Mouse (Mus musculus): ENCODE data around the gene Syngr3. TPM values are rescaled to one million over a fixed set of nuclear protein-coding genes. Genes with fewer than 3 reads are reported as not detected.

Gene Syngr3
- polyA plus RNA-seq, 1 experiment from 2014 or later, result 145 TPM

DNA sequence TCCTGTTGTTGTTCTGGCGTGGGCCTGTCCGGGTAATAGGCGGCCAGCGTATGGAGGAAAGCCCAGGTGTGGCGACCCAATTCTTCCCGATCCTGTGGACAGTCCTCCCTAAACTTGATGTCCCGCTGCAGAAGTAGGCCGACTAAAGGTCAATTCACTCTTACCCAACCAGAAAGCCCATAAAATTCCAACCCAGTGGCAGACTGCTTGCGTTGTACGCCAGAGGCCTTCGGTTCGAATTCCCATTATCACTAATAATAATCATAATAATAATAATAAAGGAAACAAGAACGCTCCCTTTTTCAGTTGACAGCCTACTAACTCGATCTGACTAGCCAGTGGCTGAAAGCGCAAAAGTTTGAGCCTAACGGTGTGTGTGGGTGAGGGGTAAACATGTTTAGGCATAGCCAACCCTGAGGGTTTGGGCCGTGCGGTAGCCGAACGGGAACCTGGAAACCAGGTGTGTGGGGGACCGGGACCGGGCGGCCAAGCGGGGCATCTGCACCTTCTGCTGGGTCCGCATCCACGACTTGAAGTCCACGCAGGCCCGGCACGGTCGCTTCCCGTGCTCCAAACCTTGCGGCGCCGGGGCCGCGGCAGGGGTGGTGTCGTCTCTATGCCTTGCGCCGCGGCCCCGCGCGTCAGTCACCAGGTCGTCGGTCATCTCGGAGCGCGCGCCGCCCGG, 5.7 kb upstream of the Syngr3 start:
- peak; percentile 38 for ATAC-seq (replicated peaks)

DNA sequence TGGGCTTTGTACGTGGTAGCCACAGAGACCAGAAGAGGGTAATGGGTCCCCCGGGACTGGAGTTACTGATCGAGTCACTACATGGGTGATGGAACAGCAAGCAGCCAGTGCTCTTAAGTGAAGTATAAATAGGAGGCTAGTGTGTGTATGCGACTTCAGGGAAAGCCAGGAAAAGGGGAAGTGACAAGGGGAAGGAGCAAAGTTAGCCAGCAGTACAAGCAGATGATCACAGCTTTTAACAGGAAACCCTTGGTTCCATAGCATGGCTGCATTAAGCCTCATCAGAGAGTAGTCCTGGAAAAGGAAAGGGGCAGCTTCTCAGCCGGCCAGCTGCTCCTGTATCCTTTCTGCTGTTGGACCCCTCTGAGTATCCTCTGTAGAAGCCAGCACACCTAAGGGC, 2.6 kb upstream of the Syngr3 start:
- H3K4me1 ChIP-seq, result peaks cover 51% of the 10 kb centered on the region
- 89% methylated on average over 5 of the region's 5 CpGs for WGBS
- no peak for ATAC-seq (replicated peaks)

More for the DNA sequence above, 5.7 kb upstream of the Syngr3 start:
- peak overlapping the region; percentile 72 for H3K4me2 ChIP-seq (replicated peaks)
- H3K9ac ChIP-seq (replicated peaks), result peak overlapping the region; percentile 86
- WGBS, result 7% methylated on average over 44 of the region's 51 CpGs
- no peaks in the 10 kb centered on the region for H3K9me3 ChIP-seq
- peak overlapping the region; percentile 87 for H3K27ac ChIP-seq (replicated peaks)
- H3K4me1 ChIP-seq, result peaks cover 26% of the 10 kb centered on the region
- H3K27me3 ChIP-seq, result no peaks in the 10 kb centered on the region
- peak overlapping the region; percentile 77 for H3K4me3 ChIP-seq
- H3K36me3 ChIP-seq, result peaks cover 21% of the 10 kb centered on the region

GRCm38 (mm10) chr17:24687599-24687998, 2.2 kb downstream of the Syngr3 start:
- Histone ChIP-seq H3K4me1 (peaks cover 31% of the 10 kb centered on the region), H3K36me3 (peaks cover 7% of the 10 kb centered on the region), H3K27me3 (peaks cover 13% of the 10 kb centered on the region), H3K4me2 (replicated peaks) (peak overlapping the region; percentile 55), H3K9me3 (no peaks in the 10 kb centered on the region), H3K27ac (replicated peaks) (no peak overlapping the region), H3K4me3 (peak overlapping the region; percentile 96), H3K9ac (replicated peaks) (peak overlapping the region; percentile 23; the same call in 1 of the 2 replicates)
- 18% methylated on average over 23 of the region's 23 CpGs for WGBS
- ATAC-seq (replicated peaks), result no peak

More for the DNA sequence above, 2.6 kb upstream of the Syngr3 start:
- H3K4me2 ChIP-seq (replicated peaks), result no peak overlapping the region
- H3K4me3 ChIP-seq, result no peak overlapping the region
- H3K27ac ChIP-seq (replicated peaks), result no peak overlapping the region
- H3K36me3 ChIP-seq, result peaks cover 15% of the 10 kb centered on the region
- H3K27me3 ChIP-seq, result peaks cover 13% of the 10 kb centered on the region
- no peaks in the 10 kb centered on the region for H3K9me3 ChIP-seq
- H3K9ac ChIP-seq (replicated peaks), result no peak overlapping the region

GRCm38 (mm10) chr17:24687146-24687595, 2.6 kb downstream of the Syngr3 start:
- 2% methylated on average over 25 of the region's 25 CpGs for WGBS
- peak overlapping the region; percentile 23; the same call in 1 of the 2 replicates for H3K9ac ChIP-seq (replicated peaks)
- ATAC-seq (replicated peaks), result no peak
- H3K4me3 ChIP-seq, result peak overlapping the region; percentile 96
- peaks cover 5% of the 10 kb centered on the region; the same call in 1 of the 2 replicates for H3K36me3 ChIP-seq
- H3K4me2 ChIP-seq (replicated peaks), result peak overlapping the region; percentile 55
- no peak overlapping the region for H3K27ac ChIP-seq (replicated peaks)
- H3K9me3 ChIP-seq, result no peaks in the 10 kb centered on the region
- peaks cover 31% of the 10 kb centered on the region for H3K4me1 ChIP-seq
- peaks cover 13% of the 10 kb centered on the region for H3K27me3 ChIP-seq

DNA sequence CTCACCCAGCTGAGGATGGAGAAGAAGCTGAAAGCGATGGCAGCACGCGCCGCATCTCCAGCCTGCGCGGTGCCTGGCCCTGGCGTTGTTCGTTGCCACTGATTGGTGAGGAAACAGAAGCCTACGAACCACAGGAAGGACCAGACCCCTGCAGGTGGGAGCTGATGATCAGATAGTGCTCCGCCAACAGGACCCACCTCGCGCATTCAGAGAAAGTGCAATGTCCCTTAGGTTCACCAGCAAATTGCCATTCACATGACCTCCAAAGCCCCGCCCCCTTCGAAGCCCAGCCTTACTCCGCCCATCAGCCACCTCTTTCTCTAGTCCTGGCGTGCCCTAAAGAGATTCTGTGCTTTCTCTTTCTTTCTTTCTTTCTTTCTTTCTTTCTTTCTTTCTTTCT, 3.2 kb downstream of the Syngr3 start:
- peaks cover 31% of the 10 kb centered on the region for H3K4me1 ChIP-seq
- H3K9ac ChIP-seq (replicated peaks), result no peak overlapping the region
- peaks cover 6% of the 10 kb centered on the region for H3K36me3 ChIP-seq
- H3K27me3 ChIP-seq, result peaks cover 13% of the 10 kb centered on the region
- 36% methylated on average over 16 of the region's 16 CpGs for WGBS
- no peak overlapping the region; the same call in 1 of the 2 replicates for H3K4me2 ChIP-seq (replicated peaks)
- ATAC-seq (replicated peaks), result no peak
- H3K27ac ChIP-seq (replicated peaks), result no peak overlapping the region
- H3K9me3 ChIP-seq, result no peaks in the 10 kb centered on the region
- 0 out of 2 replicates have a peak overlapping the region, but pooled peaks have one; percentile 3 for H3K4me3 ChIP-seq

- Histone ChIP-seq H3K9ac (replicated peaks) (no peak overlapping the region), H3K4me2 (replicated peaks) (no peak overlapping the region), H3K4me1 (peaks cover 3% of the 10 kb centered on the region), H3K27me3 (no peaks in the 10 kb centered on the region), H3K27ac (replicated peaks) (no peak overlapping the region), H3K4me3 (no peak overlapping the region), H3K36me3 (peaks cover 54% of the 10 kb centered on the region), H3K9me3 (no peaks in the 10 kb centered on the region)
- WGBS, result 91% methylated on average over 24 of the region's 24 CpGs
- ATAC-seq (replicated peaks), result no peak
These were observed 12.2 kb downstream of the Syngr3 start for GRCm38 (mm10) chr17:24677500-24678080.

GRCm38 (mm10) chr17:24676877-24677276, 12.9 kb downstream of the Syngr3 start:
- no peak overlapping the region for H3K4me3 ChIP-seq
- H3K4me1 ChIP-seq, result peaks cover 8% of the 10 kb centered on the region
- H3K4me2 ChIP-seq (replicated peaks), result no peak overlapping the region
- ATAC-seq (replicated peaks), result no peak
- WGBS, result 95% methylated on average over 5 of the region's 5 CpGs
- H3K9me3 ChIP-seq, result no peaks in the 10 kb centered on the region
- peaks cover 49% of the 10 kb centered on the region for H3K36me3 ChIP-seq
- H3K27ac ChIP-seq (replicated peaks), result no peak overlapping the region
- H3K9ac ChIP-seq (replicated peaks), result no peak overlapping the region
- H3K27me3 ChIP-seq, result no peaks in the 10 kb centered on the region

DNA sequence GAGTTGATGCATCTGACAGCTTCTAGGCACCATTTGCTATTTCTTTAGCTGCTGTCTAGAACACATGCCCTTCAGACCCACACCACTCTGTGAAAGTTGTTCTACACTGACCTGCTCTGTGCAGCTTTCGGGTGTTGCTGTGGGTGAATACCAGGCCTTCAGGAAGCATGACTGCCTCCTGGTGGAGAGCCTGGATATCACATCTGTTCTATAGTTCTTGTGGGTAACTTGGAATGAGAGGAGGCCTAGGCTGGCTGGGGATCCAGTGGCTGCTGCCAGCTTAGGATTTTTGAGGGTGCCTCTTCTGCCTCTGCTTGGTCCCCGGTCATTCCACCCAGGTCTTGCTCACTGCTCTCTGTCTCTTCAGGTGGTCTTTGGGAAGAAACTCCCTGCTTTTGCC, 13.6 kb downstream of the Syngr3 start:
- 0 out of 2 replicates have a peak, but pooled peaks have one; percentile 23 for ATAC-seq (replicated peaks)
- peaks cover 15% of the 10 kb centered on the region for H3K4me1 ChIP-seq
- WGBS, result 48% methylated on average over 2 of the region's 2 CpGs
- H3K4me3 ChIP-seq, result no peak overlapping the region
- no peak overlapping the region for H3K27ac ChIP-seq (replicated peaks)
- H3K9me3 ChIP-seq, result no peaks in the 10 kb centered on the region
- no peak overlapping the region for H3K9ac ChIP-seq (replicated peaks)
- no peak overlapping the region for H3K4me2 ChIP-seq (replicated peaks)
- peaks cover 45% of the 10 kb centered on the region for H3K36me3 ChIP-seq
- H3K27me3 ChIP-seq, result no peaks in the 10 kb centered on the region

DNA sequence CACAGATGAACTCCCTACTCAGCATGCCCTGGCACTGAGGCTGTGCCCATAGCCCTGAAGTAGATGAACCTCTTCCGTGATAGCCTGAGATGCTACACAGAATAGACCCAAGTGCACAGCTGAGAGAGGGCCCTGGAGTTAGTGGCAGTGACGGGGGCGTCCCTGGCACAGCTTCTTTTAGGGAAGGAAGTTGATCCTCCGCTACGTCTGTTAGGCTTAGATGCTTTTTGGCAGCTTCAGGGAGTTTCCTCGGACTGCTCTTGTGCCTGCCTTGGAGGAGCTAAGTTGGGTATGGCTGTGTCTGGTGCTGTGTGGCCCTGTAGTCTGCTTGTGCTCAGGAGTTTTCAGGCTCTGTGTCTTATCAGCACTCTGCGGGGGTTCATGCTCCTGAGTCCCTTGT, 15.5 kb downstream of the Syngr3 start:
- Histone ChIP-seq H3K4me2 (replicated peaks) (no peak overlapping the region), H3K4me3 (no peak overlapping the region), H3K9ac (replicated peaks) (0 out of 2 replicates have a peak overlapping the region, but pooled peaks have one; percentile 9), H3K36me3 (peaks cover 27% of the 10 kb centered on the region), H3K27me3 (no peaks in the 10 kb centered on the region), H3K9me3 (no peaks in the 10 kb centered on the region), H3K4me1 (peaks cover 28% of the 10 kb centered on the region), H3K27ac (replicated peaks) (no peak overlapping the region)
- no peak for ATAC-seq (replicated peaks)
- WGBS, result 76% methylated on average over 7 of the region's 7 CpGs

DNA sequence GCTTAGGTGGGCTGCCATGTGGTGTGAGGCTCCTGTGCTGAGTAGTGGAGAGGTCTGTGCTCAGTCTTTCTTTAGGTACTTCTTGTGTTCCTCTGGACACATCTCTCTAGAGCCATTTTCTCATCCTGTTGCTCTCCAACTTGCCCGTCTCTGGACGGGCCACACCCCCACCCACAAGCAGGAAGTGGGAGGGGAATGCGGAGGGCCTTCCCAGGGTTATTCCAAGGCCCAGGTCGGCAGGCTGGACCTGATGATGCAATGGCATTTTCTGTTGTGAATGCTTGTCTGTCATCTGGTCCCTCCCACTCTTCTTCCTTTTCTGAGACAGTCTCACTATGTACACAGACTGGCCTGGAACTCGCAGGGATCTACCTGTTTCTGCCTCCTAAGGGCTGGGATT, 17.6 kb downstream of the Syngr3 start:
- Histone ChIP-seq H3K27ac (replicated peaks) (no peak overlapping the region), H3K27me3 (no peaks in the 10 kb centered on the region), H3K9me3 (no peaks in the 10 kb centered on the region), H3K4me2 (replicated peaks) (no peak overlapping the region), H3K9ac (replicated peaks) (no peak overlapping the region), H3K4me1 (peaks cover 34% of the 10 kb centered on the region), H3K4me3 (no peak overlapping the region), H3K36me3 (peaks cover 7% of the 10 kb centered on the region; the same call in 1 of the 2 replicates)
- WGBS, result 38% methylated on average over 5 of the region's 5 CpGs
- ATAC-seq (replicated peaks), result no peak

DNA sequence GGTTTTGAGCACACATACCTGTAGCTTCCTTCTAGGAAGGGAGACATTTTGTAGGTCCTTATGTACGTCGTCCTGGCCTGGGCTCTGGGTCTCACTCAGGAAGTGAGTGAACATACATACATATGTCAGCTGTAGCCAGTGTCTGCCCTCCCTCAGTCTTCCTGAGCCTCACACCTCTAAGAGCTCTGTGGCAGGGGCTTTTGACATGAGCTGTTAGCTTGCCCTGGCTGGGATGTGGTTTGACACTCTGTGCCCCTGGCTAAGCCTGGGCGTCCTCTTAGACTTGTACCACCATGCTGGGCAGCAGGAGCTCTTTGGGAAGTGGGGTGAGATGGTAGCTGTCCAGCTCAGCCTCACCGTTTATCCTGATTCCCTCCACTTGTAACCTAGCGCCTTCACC, 18.4 kb downstream of the Syngr3 start:
- Histone ChIP-seq H3K4me2 (replicated peaks) (peak overlapping the region; percentile 73), H3K4me3 (peak overlapping the region; percentile 92), H3K27ac (replicated peaks) (no peak overlapping the region), H3K36me3 (no peaks in the 10 kb centered on the region), H3K9ac (replicated peaks) (no peak overlapping the region), H3K4me1 (peaks cover 34% of the 10 kb centered on the region), H3K27me3 (no peaks in the 10 kb centered on the region), H3K9me3 (no peaks in the 10 kb centered on the region)
- ATAC-seq (replicated peaks), result no peak
- 70% methylated on average over 5 of the region's 5 CpGs for WGBS

GRCm38 (mm10) chr17:24670246-24670844, 19.4 kb downstream of the Syngr3 start:
- peaks cover 34% of the 10 kb centered on the region for H3K4me1 ChIP-seq
- H3K4me2 ChIP-seq (replicated peaks), result peak overlapping the region; percentile 73
- ATAC-seq (replicated peaks), result no peak
- no peaks in the 10 kb centered on the region for H3K9me3 ChIP-seq
- no peaks in the 10 kb centered on the region for H3K27me3 ChIP-seq
- H3K4me3 ChIP-seq, result peak overlapping the region; percentile 92
- H3K36me3 ChIP-seq, result no peaks in the 10 kb centered on the region
- 13% methylated on average over 8 of the region's 8 CpGs for WGBS
- peak overlapping the region; percentile 98 for H3K9ac ChIP-seq (replicated peaks)
- peak overlapping the region; percentile 84; the same call in 1 of the 2 replicates for H3K27ac ChIP-seq (replicated peaks)
